Mouse (Mus musculus): ENCODE measurements around the gene Gm45785. TPM values are rescaled to one million over a fixed set of nuclear protein-coding genes. Genes with fewer than 3 reads are reported as not detected.

Gm45785 gene
- polyA plus RNA-seq, 1 experiment from 2014 or later = not detected

DNA sequence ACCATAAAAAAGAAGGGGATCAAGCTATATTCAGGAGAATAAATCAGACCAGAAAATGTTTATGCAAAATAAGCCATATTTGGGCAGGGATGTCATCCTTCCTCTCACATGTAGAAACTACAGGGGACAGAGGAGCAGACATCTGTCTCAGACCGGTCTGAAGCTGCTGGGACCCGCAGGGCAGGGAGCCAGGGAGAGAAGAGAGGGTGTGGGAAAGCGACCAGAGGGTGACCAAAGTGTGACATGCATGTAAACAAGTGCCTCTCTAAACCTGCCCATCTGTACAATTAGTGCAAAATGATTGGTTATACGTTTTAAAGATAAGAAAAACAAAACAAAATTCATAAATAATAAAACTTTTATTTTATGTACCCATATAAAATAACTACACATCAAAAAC, 36.0 kb downstream of the Gm45785 start:
- no peaks in the 10 kb centered on the region; the same call in 1 of the 2 replicates for H3K27me3 ChIP-seq
- H3K9me3 ChIP-seq = no peaks in the 10 kb centered on the region
- no peak overlapping the region for H3K9ac ChIP-seq
- H3K27ac ChIP-seq = no peak overlapping the region
- WGBS = 85% methylated on average over 4 of the region's 4 CpGs
- no peaks in the 10 kb centered on the region for H3K36me3 ChIP-seq (replicated peaks)
- peaks cover 4% of the 10 kb centered on the region; the same call in 1 of the 2 replicates for H3K4me1 ChIP-seq
- H3K4me3 ChIP-seq (replicated peaks) = no peak overlapping the region
- H3K4me2 ChIP-seq = no peak overlapping the region
- ATAC-seq (ENCODE audit: low FRiP score) = no peak

DNA sequence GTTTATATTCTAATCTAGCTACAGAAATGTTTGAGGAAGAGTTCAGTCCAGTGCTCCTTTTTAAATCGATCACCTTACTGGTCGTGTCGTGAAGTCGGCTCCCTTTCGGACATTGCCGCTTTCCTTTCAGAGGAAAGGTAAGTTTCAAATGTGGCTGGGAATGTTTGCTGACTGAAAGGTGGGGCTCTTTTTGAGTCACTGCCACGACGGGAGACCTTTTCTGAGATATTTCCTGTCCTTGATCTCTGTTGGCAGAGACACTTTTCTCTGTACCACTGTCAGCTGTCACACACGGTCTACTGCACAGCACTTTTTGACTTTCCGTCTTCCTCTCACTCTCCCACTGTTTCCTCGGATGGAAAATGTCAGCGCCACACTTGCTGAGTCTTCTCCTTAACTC, 43.3 kb downstream of the Gm45785 start:
- WGBS = 92% methylated on average over 12 of the region's 12 CpGs
- peaks cover 24% of the 10 kb centered on the region for H3K36me3 ChIP-seq (replicated peaks)
- H3K4me1 ChIP-seq = no peaks in the 10 kb centered on the region
- no peaks in the 10 kb centered on the region for H3K27me3 ChIP-seq
- no peak overlapping the region for H3K4me3 ChIP-seq (replicated peaks)
- no peak overlapping the region for H3K4me2 ChIP-seq
- no peak overlapping the region for H3K27ac ChIP-seq
- H3K9me3 ChIP-seq = no peaks in the 10 kb centered on the region
- ATAC-seq (ENCODE audit: low FRiP score) = no peak
- no peak overlapping the region for H3K9ac ChIP-seq

DNA sequence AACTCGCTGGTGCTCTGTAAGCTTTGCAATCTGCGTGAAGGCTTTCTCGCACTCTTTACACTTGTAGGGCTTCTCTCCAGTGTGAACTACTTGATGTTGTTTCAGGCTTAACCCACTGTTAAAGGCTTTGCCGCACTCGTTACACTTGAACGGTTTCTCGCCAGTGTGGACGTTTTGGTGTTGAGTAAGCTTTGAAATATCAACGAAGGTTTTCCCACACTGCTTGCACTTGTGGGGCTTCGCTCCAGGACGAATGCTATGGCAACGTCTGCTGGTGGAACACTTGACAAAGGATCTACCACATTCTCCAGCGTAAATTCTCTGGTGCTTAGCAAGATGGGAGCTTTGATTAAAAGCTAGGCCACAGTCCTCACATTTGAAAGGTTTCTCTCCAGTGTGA, 44.4 kb downstream of the Gm45785 start:
- Histone ChIP-seq H3K9ac (no peak overlapping the region), H3K27me3 (no peaks in the 10 kb centered on the region), H3K4me1 (no peaks in the 10 kb centered on the region), H3K27ac (no peak overlapping the region), H3K36me3 (replicated peaks) (peaks cover 24% of the 10 kb centered on the region), H3K9me3 (no peaks in the 10 kb centered on the region), H3K4me3 (replicated peaks) (no peak overlapping the region), H3K4me2 (no peak overlapping the region)
- no peak for ATAC-seq (ENCODE audit: low FRiP score)
- 87% methylated on average over 13 of the region's 13 CpGs for WGBS

DNA sequence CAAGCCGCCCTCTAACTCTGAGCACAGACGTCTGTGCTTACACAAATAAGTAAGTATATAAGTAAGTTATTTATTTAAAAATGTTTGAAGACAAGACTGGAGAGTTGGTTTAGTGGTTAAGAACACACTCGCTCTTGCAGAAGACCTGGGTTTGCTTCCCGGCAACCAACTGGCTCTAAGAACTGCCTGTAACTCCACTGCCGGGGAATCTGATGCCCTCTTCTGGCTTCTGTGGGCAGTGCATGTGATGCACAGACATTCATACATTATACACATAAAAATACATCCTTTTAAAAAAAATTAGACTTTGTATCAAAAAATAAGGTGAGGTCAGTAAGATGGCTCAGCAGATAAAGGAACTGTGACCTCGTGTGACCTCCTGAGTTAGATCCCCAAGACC, 45.6 kb downstream of the Gm45785 start:
- Histone ChIP-seq H3K9ac (no peak overlapping the region), H3K4me3 (replicated peaks) (no peak overlapping the region), H3K27me3 (no peaks in the 10 kb centered on the region), H3K4me2 (no peak overlapping the region), H3K9me3 (no peaks in the 10 kb centered on the region), H3K27ac (no peak overlapping the region), H3K4me1 (no peaks in the 10 kb centered on the region), H3K36me3 (replicated peaks) (peaks cover 24% of the 10 kb centered on the region)
- WGBS = 91% methylated on average over 6 of the region's 6 CpGs
- no peak for ATAC-seq (ENCODE audit: low FRiP score)

DNA sequence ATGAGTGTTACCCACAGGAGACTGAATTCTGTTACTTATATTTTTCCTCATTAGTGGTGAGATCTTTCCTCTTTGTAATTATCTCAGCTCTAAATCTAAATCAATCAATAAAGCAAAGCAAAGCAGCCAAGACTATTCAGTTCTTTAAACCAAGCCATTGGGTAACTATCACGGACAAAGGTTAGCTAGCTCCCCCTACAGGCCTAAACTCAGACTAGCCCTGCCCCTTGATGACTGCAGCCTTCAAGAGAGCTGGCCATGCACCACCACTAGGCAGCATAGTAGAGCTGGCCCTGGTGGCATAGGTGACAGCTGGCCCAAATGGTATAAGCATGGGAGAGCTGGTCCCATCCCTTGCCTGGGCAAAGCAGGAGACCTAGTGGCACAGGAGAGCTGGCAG, 50.4 kb downstream of the Gm45785 start:
- H3K4me1 ChIP-seq = no peaks in the 10 kb centered on the region
- H3K9ac ChIP-seq = no peak overlapping the region
- H3K4me2 ChIP-seq = no peak overlapping the region
- no peak overlapping the region for H3K27ac ChIP-seq
- H3K4me3 ChIP-seq (replicated peaks) = no peak overlapping the region
- no peaks in the 10 kb centered on the region for H3K36me3 ChIP-seq (replicated peaks)
- H3K9me3 ChIP-seq = no peaks in the 10 kb centered on the region
- no peak for ATAC-seq (ENCODE audit: low FRiP score)
- H3K27me3 ChIP-seq = no peaks in the 10 kb centered on the region
- WGBS = 13% methylated on average over 1 of the region's 1 CpGs

DNA sequence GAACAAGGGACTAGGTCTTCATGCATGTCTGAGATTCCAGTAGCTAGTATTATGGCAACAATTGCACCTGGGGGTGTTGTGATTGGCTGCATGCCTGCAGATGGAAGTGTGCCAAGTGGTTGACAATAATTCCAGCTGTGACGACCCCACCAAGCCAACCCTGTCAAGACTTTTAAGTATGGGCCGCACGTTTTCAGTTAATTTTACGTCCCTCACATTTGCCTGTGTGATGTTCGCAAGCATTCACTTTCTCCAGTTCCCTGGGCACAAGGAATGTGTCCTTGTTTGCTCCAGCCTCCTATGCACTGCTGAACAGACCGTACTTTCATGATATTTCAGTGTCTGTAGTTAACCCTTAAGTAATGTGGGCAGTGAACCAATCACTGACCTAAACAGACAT, 53.5 kb downstream of the Gm45785 start:
- WGBS = 88% methylated on average over 6 of the region's 6 CpGs
- H3K4me1 ChIP-seq = no peaks in the 10 kb centered on the region
- H3K27ac ChIP-seq = no peak overlapping the region
- no peak overlapping the region for H3K4me3 ChIP-seq (replicated peaks)
- ATAC-seq (ENCODE audit: low FRiP score) = no peak
- no peaks in the 10 kb centered on the region for H3K36me3 ChIP-seq (replicated peaks)
- no peak overlapping the region for H3K4me2 ChIP-seq
- H3K27me3 ChIP-seq = no peaks in the 10 kb centered on the region
- no peak overlapping the region for H3K9ac ChIP-seq
- no peaks in the 10 kb centered on the region for H3K9me3 ChIP-seq

DNA sequence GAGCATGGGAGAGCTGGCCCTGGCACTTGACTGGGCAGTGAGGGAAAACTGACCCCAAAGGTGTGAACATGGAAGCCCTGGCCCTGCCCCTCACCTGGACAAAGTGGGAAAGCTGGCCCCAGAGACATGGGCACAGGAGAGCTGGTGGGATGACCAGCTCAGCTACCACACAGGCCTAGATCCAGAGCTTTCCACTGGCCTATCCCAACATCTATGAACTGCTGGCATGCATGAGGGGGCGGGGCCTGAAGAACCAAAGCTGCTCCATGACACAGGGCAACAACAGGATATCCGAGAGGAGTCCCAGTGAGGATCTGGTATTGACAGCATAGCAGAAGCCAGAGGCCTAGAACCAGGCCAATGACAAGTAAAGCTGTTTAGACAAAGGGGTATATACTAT, 57.9 kb downstream of the Gm45785 start:
- no peak overlapping the region for H3K4me3 ChIP-seq (replicated peaks)
- H3K9me3 ChIP-seq = no peaks in the 10 kb centered on the region
- WGBS = 66% methylated on average over 2 of the region's 2 CpGs
- H3K27me3 ChIP-seq = no peaks in the 10 kb centered on the region
- no peaks in the 10 kb centered on the region for H3K36me3 ChIP-seq (replicated peaks)
- no peak overlapping the region for H3K27ac ChIP-seq
- no peaks in the 10 kb centered on the region for H3K4me1 ChIP-seq
- H3K4me2 ChIP-seq = no peak overlapping the region
- ATAC-seq (ENCODE audit: low FRiP score) = no peak
- H3K9ac ChIP-seq = no peak overlapping the region

DNA sequence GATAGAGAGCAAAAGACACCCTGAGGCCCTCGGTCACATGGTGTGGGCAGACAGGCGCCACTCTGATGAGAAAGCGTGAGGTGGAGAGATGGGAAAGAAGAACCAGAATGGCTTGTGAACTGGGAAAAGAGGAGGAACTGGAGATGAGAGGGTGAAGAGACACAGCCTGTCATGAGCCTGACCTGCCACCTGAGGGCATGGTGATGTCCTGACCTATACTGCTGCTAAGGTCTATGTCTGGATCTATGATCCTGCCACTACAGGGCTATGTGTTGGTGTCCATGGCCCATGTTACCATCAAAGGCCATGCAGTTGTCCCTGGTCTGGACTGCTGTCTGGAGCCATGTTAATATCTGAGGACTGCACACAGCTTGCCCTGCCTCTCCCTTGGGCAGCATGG, 58.5 kb downstream of the Gm45785 start:
- Histone ChIP-seq H3K36me3 (replicated peaks) (no peaks in the 10 kb centered on the region), H3K27ac (no peak overlapping the region), H3K4me2 (no peak overlapping the region), H3K4me3 (replicated peaks) (no peak overlapping the region), H3K27me3 (no peaks in the 10 kb centered on the region), H3K9me3 (no peaks in the 10 kb centered on the region), H3K9ac (no peak overlapping the region), H3K4me1 (no peaks in the 10 kb centered on the region)
- ATAC-seq (ENCODE audit: low FRiP score) = no peak
- 91% methylated on average over 3 of the region's 3 CpGs for WGBS

DNA sequence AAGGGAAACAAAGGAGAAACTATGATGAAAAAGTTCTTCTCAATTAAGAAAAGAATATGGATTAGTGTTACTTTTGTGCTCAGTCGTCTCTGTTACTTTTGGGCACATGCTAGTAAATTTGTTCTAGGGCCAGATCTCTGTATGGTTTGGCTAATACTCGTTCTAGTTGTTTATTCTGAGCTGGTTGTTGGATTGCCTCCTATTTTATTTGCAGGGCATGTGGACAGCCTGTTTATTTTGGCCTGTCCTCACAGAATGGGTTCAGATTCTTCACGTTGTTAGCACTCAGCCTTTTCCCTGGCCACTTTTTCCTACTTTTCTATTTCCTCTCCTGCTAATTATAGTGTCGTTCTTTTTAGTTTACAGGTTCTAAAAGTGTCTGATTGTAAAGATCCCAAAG, 62.6 kb downstream of the Gm45785 start:
- Histone ChIP-seq H3K9me3 (no peaks in the 10 kb centered on the region), H3K4me2 (no peak overlapping the region), H3K4me3 (replicated peaks) (no peak overlapping the region), H3K27me3 (no peaks in the 10 kb centered on the region), H3K4me1 (no peaks in the 10 kb centered on the region), H3K36me3 (replicated peaks) (no peaks in the 10 kb centered on the region), H3K27ac (no peak overlapping the region), H3K9ac (no peak overlapping the region)
- ATAC-seq (ENCODE audit: low FRiP score) = no peak
- WGBS = 75% methylated on average over 4 of the region's 4 CpGs

DNA sequence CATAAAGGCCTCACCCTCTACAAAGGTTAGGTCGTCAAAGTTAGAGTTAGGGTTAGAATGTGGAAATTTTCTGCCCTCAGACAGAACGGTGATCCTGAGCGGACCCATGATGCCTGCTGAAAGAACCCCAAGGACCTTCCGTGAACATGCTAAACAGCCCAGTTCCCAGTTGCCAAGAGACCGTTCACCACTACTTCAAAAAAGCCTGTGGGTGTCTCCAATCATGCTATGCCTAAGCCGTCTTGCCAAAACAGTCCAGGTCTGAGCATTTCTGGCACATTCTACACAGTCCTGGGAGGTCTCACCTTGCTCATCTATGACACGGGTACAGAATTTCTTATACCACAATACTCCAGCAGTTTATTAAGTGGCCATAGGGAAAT, 68.1 kb downstream of the Gm45785 start:
- no peaks in the 10 kb centered on the region for H3K27me3 ChIP-seq
- no peaks in the 10 kb centered on the region for H3K4me1 ChIP-seq
- H3K9ac ChIP-seq = no peak overlapping the region
- H3K9me3 ChIP-seq = no peaks in the 10 kb centered on the region
- no peaks in the 10 kb centered on the region for H3K36me3 ChIP-seq (replicated peaks)
- no peak overlapping the region for H3K4me2 ChIP-seq
- ATAC-seq (ENCODE audit: low FRiP score) = no peak
- no peak overlapping the region for H3K4me3 ChIP-seq (replicated peaks)
- 87% methylated on average over 7 of the region's 7 CpGs for WGBS
- H3K27ac ChIP-seq = no peak overlapping the region

DNA sequence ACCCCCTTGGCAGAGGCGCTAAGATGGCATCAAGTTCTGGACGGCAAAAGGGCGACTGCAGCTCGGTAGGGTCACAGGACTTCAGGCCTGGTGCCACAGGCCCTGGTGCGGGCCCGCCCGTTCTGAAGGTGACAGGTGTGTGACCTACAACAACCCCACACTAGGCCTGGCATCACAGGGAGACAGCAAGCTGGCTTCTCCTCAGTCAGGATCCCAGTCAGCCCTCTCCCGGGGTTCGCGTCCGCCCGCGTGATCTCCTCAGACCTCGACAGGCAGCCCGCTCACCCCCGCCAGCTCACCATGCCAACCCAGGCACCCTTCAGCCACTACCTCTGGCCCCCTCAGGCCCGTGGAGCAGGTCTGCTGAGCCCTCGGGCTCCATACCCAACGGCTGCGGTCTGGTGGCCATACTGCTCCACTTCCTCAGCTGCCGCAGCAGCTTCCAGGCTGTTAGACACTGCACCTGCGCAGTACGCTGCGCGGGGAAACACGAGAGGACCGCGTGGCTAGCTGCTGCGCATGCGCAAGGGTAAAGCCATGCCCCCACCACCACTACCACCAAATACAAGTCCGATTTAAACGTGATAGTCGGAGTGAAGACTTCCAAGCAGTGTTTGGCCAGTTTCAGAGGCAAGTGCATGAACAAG, 68.6 kb downstream of the Gm45785 start, which contains the start of gene Syce1:
Syce1 (minus strand) TSS at position 447 of the 647 bp plus-strand sequence.
- Histone ChIP-seq H3K9me3 (no peaks in the 10 kb centered on the region), H3K9ac (no peak within 1 kb of the TSS), H3K27ac (no peak within 1 kb of the TSS), H3K4me1 (no peaks in the 10 kb centered on the region), H3K4me2 (no peak within 1 kb of the TSS), H3K27me3 (no peaks in the 10 kb centered on the region), H3K4me3 (replicated peaks) (no peak within 1 kb of the TSS), H3K36me3 (replicated peaks) (no peaks in the 10 kb centered on the region)
- 86% methylated on average over 33 of the region's 33 CpGs for WGBS
- ATAC-seq (ENCODE audit: low FRiP score) = no peak

DNA sequence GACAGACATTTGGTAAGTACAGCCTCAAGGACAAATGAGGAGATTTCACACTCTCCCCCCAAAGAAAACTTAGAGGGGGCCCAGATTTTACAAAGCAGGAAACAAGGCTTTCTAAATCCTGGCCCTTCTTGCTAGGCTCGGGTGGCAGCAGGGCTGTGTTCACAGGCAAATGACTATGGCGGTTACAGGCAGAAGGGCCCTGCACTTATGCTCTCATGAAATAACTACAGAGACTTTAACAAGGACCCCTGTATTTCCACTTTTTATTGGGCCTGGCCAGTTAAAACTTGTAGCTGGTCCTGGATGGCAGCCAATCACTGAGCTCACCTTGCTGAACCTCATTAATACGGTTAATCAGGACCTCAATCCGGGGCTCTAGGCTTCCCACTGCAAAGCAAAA, 75.6 kb downstream of the Gm45785 start:
- Histone ChIP-seq H3K36me3 (replicated peaks) (no peaks in the 10 kb centered on the region), H3K27ac (no peak overlapping the region), H3K4me2 (no peak overlapping the region), H3K4me3 (replicated peaks) (no peak overlapping the region), H3K9ac (no peak overlapping the region), H3K4me1 (no peaks in the 10 kb centered on the region), H3K27me3 (no peaks in the 10 kb centered on the region), H3K9me3 (no peaks in the 10 kb centered on the region)
- WGBS = 73% methylated on average over 4 of the region's 4 CpGs
- ATAC-seq (ENCODE audit: low FRiP score) = no peak

All from forebrain, embryonic 12.5 days (tissue).